Mouse (Mus musculus) erythroblast, embryonic 14.5 days (primary cell): ENCODE data around the gene Slc41a1.

Source experiments
- GATA1 ChIP-seq: IDR thresholded peaks from 2 replicates; pipeline ENCODE4 v1.6.1; 2012; ENCODE audit warnings: low read length, inconsistent platforms, mixed read lengths
- TAL1 ChIP-seq: IDR thresholded peaks from 3 replicates; pipeline ENCODE4 v1.6.1; 2012; ENCODE audit warnings: low read length, inconsistent platforms, mixed read lengths

DNA sequence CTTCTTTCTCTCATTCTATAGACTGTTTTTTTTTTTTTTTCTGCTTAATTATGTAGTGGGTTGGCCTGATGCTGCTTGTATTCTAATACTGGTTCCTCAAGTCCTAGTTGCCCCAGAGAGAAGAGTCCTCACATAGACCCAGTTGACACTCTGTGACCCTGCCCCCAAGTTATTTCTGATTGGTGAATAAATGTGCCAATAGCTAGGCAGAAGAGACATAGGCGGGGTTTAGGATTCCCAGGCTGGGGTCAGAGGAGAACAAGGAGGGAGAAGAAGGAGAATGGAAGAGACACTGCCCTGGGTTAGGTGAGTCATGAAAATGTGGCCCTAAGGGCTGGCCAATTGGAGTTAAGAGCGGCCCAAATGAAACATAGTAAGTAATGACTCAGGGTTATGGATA lies 52.5 kb downstream of the Slc41a1 start:
- TF ChIP-seq GATA1 (no peak), TAL1 (no peak)
